In the genomic region with DNA sequence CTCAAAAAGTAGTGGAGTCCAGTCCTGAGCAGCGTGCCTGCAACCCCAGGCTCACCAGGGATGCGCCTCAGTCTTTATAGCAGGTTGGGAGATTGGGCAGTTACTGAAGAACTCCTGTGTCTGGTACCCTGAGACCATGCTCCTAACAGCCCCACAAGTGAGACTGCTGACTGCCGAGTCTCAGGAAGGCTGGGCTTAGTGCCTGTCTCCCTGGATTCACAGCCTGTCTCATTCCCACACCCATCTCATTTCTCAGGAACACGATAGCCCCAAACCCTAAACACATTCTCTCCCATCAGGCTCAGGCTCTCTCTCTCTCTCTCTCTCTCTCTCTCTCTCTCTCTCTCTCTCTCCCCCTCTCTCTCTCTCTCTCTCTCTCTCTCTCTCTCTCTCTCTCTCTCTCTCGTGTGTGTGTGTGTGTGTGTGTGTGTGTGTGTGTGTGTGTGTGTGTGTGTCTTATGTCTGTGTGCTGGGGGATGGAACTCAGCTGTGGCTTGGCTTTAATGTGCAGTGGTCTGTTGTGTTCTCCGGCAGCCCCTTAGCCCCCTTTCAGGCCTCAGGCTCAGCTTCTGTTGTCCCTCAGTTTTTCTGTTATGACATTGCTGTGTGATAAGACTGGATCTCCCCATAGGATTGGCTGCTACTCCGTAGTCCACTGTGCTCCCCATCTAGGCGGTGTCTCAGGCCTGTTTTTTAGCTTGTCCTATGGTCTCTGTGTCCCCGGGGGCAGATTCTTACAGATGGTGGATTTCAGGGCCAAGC, we compare ENCODE assay signal across 9 mouse cellular contexts. TPM values are rescaled to one million over a fixed set of nuclear protein-coding genes. Genes with fewer than 3 reads are reported as not detected.
A peak's percentile ranks its signal among the peaks of the same experiment; 100 is the strongest.
DNase-seq lines count a peak whose midpoint lies in the region; ATAC-seq and TF ChIP-seq lines count a peak whose summit lies in the region.
"Had no signal": no experiment of that assay in that cellular context is flagged by ENCODE, and none has a peak within 500 bp of the region (broad histone marks: within the 10 kb centered on the region; RNA-seq: fewer than 3 reads in every experiment).

No protein-coding gene starts in this region.

- H3K4me1 ChIP-seq in heart, embryonic 11.5 days (ENCODE audit: control insufficient read depth, insufficient read depth, low read length): peaks cover 29% of the 10 kb centered on the region
- H3K4me1 ChIP-seq in lung, embryonic 14.5 days (ENCODE audit: insufficient read depth): peaks cover 8% of the 10 kb centered on the region; the same call in 1 of the 2 replicates
- peaks cover 26% of the 10 kb centered on the region for H3K4me1 ChIP-seq in hindbrain, embryonic 14.5 days (replicated peaks; ENCODE audit: control insufficient read depth, insufficient read depth, low read length)
- H3K4me1 ChIP-seq in neural tube, embryonic 13.5 days (replicated peaks): peaks cover 54% of the 10 kb centered on the region

- H3K27ac ChIP-seq in heart, embryonic 11.5 days (ENCODE audit: low read depth, low read length): peak overlapping the region; percentile 57; the same call in 1 of the 2 replicates
- peak overlapping the region; percentile 82 for H3K27ac ChIP-seq in lung, embryonic 14.5 days (ENCODE audit: low read depth)
- H3K27ac ChIP-seq in hindbrain, embryonic 14.5 days: peak overlapping the region; percentile 51
- peak overlapping the region; percentile 74 for H3K27ac ChIP-seq in neural tube, embryonic 13.5 days (replicated peaks)

- H3K9ac ChIP-seq in heart, embryonic 11.5 days (ENCODE audit: low read depth, low read length): no peak overlapping the region
- no peak overlapping the region for H3K9ac ChIP-seq in lung, embryonic 14.5 days
- no peak overlapping the region for H3K9ac ChIP-seq in hindbrain, embryonic 14.5 days
- no peak overlapping the region for H3K9ac ChIP-seq in neural tube, embryonic 13.5 days

- DNase-seq in heart, postnatal 14 days: no peak
- DNase-seq in lung, embryonic 14.5 days: peak; percentile 76
- DNase-seq in lung, postnatal 4 days: no peak
- no peak for DNase-seq in hindbrain, embryonic 14.5 days (ENCODE audit: low spot score)
- DNase-seq in testis, postnatal 10 days (ENCODE audit: low spot score): no peak
- no peak for DNase-seq in spleen, adult 18-20 months
- DNase-seq: thymus, postnatal 4 days had no signal

- intact Hi-C loops in heart, postnatal 14 days (cut with DNase I): loop anchor here (5.0 kb wide), 1 partner anchor 37 kb away; no protein-coding TSS in a partner anchor

- H3K27me3 ChIP-seq in heart, embryonic 11.5 days (ENCODE audit: control insufficient read depth, insufficient read depth, low read length): no peaks in the 10 kb centered on the region
- H3K27me3 ChIP-seq in lung, embryonic 14.5 days (ENCODE audit: insufficient read depth, low read length): no peaks in the 10 kb centered on the region
- no peaks in the 10 kb centered on the region for H3K27me3 ChIP-seq in hindbrain, embryonic 14.5 days (ENCODE audit: control insufficient read depth, insufficient read depth, low read length)
- no peaks in the 10 kb centered on the region for H3K27me3 ChIP-seq in neural tube, embryonic 13.5 days

- H3K4me3 ChIP-seq in heart, embryonic 11.5 days (ENCODE audit: low read depth, low read length): no peak overlapping the region
- no peak overlapping the region for H3K4me3 ChIP-seq in lung, embryonic 14.5 days (ENCODE audit: low read depth, low read length)
- H3K4me3 ChIP-seq in hindbrain, embryonic 14.5 days (replicated peaks; ENCODE audit: low read length): no peak overlapping the region
- H3K4me3 ChIP-seq in neural tube, embryonic 13.5 days: no peak overlapping the region

- no peak for ATAC-seq in heart, embryonic 11.5 days (replicated peaks; ENCODE audit: insufficient number of reproducible peaks, low FRiP score, low TSS enrichment)
- peak; percentile 82 for ATAC-seq in lung, embryonic 14.5 days (ENCODE audit: insufficient read depth)
- ATAC-seq in hindbrain, embryonic 14.5 days (ENCODE audit: low FRiP score): no peak
- peak; percentile 32; the same call in 1 of the 2 replicates for ATAC-seq in neural tube, embryonic 13.5 days (ENCODE audit: low read depth)

- H3K36me3 ChIP-seq in heart, embryonic 11.5 days (ENCODE audit: control insufficient read depth, insufficient read depth, low read length): peaks cover 26% of the 10 kb centered on the region
- H3K36me3 ChIP-seq in lung, embryonic 14.5 days (ENCODE audit: insufficient read depth): peaks cover 34% of the 10 kb centered on the region
- peaks cover 34% of the 10 kb centered on the region for H3K36me3 ChIP-seq in hindbrain, embryonic 14.5 days (replicated peaks; ENCODE audit: control insufficient read depth, insufficient read depth)
- peaks cover 32% of the 10 kb centered on the region for H3K36me3 ChIP-seq in neural tube, embryonic 13.5 days

- 61% methylated on average over 8 of the region's 9 CpGs for WGBS in heart, embryonic 11.5 days (ENCODE audit: insufficient replicate concordance)
- 43% methylated on average over 8 of the region's 9 CpGs for WGBS in lung, embryonic 14.5 days
- 53% methylated on average over 8 of the region's 9 CpGs for WGBS in hindbrain, embryonic 14.5 days
- WGBS in neural tube, embryonic 13.5 days: 47% methylated on average over 7 of the region's 9 CpGs

- no peak for TF ChIP-seq CTCF in lung, embryonic 14.5 days (IDR thresholded peaks at IDR 0.05; ENCODE audit: low read depth)

- H3K4me2 ChIP-seq in heart, embryonic 11.5 days: no peak overlapping the region
- 0 out of 2 replicates have a peak overlapping the region, but pooled peaks have one; percentile 5 for H3K4me2 ChIP-seq in lung, embryonic 14.5 days
- no peak overlapping the region for H3K4me2 ChIP-seq in hindbrain, embryonic 14.5 days (replicated peaks)
- H3K4me2 ChIP-seq in neural tube, embryonic 13.5 days: no peak overlapping the region

- no peaks in the 10 kb centered on the region for H3K9me3 ChIP-seq in heart, embryonic 11.5 days (replicated peaks; ENCODE audit: control insufficient read depth, low read length)
- H3K9me3 ChIP-seq in lung, embryonic 14.5 days (ENCODE audit: low read depth, low read length): no peaks in the 10 kb centered on the region
- no peaks in the 10 kb centered on the region for H3K9me3 ChIP-seq in hindbrain, embryonic 14.5 days (ENCODE audit: control insufficient read depth, low read length)
- H3K9me3 ChIP-seq in neural tube, embryonic 13.5 days: no peaks in the 10 kb centered on the region

RNA-seq across cellular contexts. Expression of gene Klc1, which starts 11.3 kb away (rescaled TPM):
- 94.9 and 101 TPM in 2 replicates for polyA plus RNA-seq in heart, embryonic 11.5 days (2014; fragmentation: Nextera tagmentation; extraction: Ambion mirVana)
- 100 to 1,000 TPM; 120 to 129 TPM for total RNA-seq in heart, postnatal 14 days (2021)
- polyA plus RNA-seq in lung, embryonic 14.5 days (2014; fragmentation: Nextera tagmentation; extraction: Ambion mirVana): 90.5 and 96.7 TPM in 2 replicates
- 586 and 635 TPM in 2 replicates for polyA plus RNA-seq in hindbrain, embryonic 14.5 days (2014; fragmentation: Nextera tagmentation; extraction: Ambion mirVana)
- polyA plus RNA-seq in neural tube, embryonic 13.5 days (2015; fragmentation: Nextera tagmentation; extraction: Ambion mirVana): 593 and 603 TPM in 2 replicates

RNA-seq across cellular contexts. Expression of gene Xrcc3, which starts 43.7 kb away (rescaled TPM):
- 7.9 and 8.8 TPM in 2 replicates for polyA plus RNA-seq in heart, embryonic 11.5 days (2014; fragmentation: Nextera tagmentation; extraction: Ambion mirVana)
- 1 to 10 TPM; 2.1 to 3.1 TPM for total RNA-seq in heart, postnatal 14 days (2021)
- polyA plus RNA-seq in lung, embryonic 14.5 days (2014; fragmentation: Nextera tagmentation; extraction: Ambion mirVana): 15.7 and 16.9 TPM in 2 replicates
- 2.6 and 3.1 TPM in 2 replicates for polyA plus RNA-seq in hindbrain, embryonic 14.5 days (2014; fragmentation: Nextera tagmentation; extraction: Ambion mirVana)
- 2.6 and 2.8 TPM in 2 replicates for polyA plus RNA-seq in neural tube, embryonic 13.5 days (2015; fragmentation: Nextera tagmentation; extraction: Ambion mirVana)

RNA-seq across cellular contexts. Expression of gene Zfyve21, which starts 44.0 kb away (rescaled TPM):
- 83.3 and 93.7 TPM in 2 replicates for polyA plus RNA-seq in heart, embryonic 11.5 days (2014; fragmentation: Nextera tagmentation; extraction: Ambion mirVana)
- 10 to 100 TPM; 55.3 to 59.7 TPM for total RNA-seq in heart, postnatal 14 days (2021)
- 111 and 112 TPM in 2 replicates for polyA plus RNA-seq in lung, embryonic 14.5 days (2014; fragmentation: Nextera tagmentation; extraction: Ambion mirVana)
- 36.7 and 40.1 TPM in 2 replicates for polyA plus RNA-seq in hindbrain, embryonic 14.5 days (2014; fragmentation: Nextera tagmentation; extraction: Ambion mirVana)
- polyA plus RNA-seq in neural tube, embryonic 13.5 days (2015; fragmentation: Nextera tagmentation; extraction: Ambion mirVana): 41.4 and 50.1 TPM in 2 replicates

RNA-seq across cellular contexts. Expression of gene Apopt1, which starts 56.9 kb away (rescaled TPM):
- polyA plus RNA-seq in heart, embryonic 11.5 days (2014; fragmentation: Nextera tagmentation; extraction: Ambion mirVana): 50.0 and 51.3 TPM in 2 replicates
- total RNA-seq in heart, postnatal 14 days (2021): 10 to 100 TPM; 36.9 to 37.0 TPM
- polyA plus RNA-seq in lung, embryonic 14.5 days (2014; fragmentation: Nextera tagmentation; extraction: Ambion mirVana): 53.3 and 57.3 TPM in 2 replicates
- polyA plus RNA-seq in hindbrain, embryonic 14.5 days (2014; fragmentation: Nextera tagmentation; extraction: Ambion mirVana): 48.2 and 61.4 TPM in 2 replicates
- 52.0 and 59.1 TPM in 2 replicates for polyA plus RNA-seq in neural tube, embryonic 13.5 days (2015; fragmentation: Nextera tagmentation; extraction: Ambion mirVana)

RNA-seq across cellular contexts. Expression of gene Bag5, which starts 56.9 kb away (rescaled TPM):
- 41.8 and 42.8 TPM in 2 replicates for polyA plus RNA-seq in heart, embryonic 11.5 days (2014; fragmentation: Nextera tagmentation; extraction: Ambion mirVana)
- 10 to 100 TPM; 22.6 to 22.7 TPM for total RNA-seq in heart, postnatal 14 days (2021)
- polyA plus RNA-seq in lung, embryonic 14.5 days (2014; fragmentation: Nextera tagmentation; extraction: Ambion mirVana): 51.5 and 53.2 TPM in 2 replicates
- polyA plus RNA-seq in hindbrain, embryonic 14.5 days (2014; fragmentation: Nextera tagmentation; extraction: Ambion mirVana): 65.5 and 71.6 TPM in 2 replicates
- 57.6 and 66.2 TPM in 2 replicates for polyA plus RNA-seq in neural tube, embryonic 13.5 days (2015; fragmentation: Nextera tagmentation; extraction: Ambion mirVana)

Comparison
In these comparisons a context has a peak if more than half of its experiments do, and no peak if none do; other contexts are left out.
1. ATAC-seq: peak in lung, embryonic 14.5 days (single experiment) and neural tube, embryonic 13.5 days (single experiment); none in heart, embryonic 11.5 days (single experiment) and hindbrain, embryonic 14.5 days (single experiment).
2. Peak in every context shown above with its lines, with median percentiles within 50 percentile points of each other: H3K27ac ChIP-seq.